Comparison of ENCODE assay signal across 27 mouse cellular contexts in the genomic region with DNA sequence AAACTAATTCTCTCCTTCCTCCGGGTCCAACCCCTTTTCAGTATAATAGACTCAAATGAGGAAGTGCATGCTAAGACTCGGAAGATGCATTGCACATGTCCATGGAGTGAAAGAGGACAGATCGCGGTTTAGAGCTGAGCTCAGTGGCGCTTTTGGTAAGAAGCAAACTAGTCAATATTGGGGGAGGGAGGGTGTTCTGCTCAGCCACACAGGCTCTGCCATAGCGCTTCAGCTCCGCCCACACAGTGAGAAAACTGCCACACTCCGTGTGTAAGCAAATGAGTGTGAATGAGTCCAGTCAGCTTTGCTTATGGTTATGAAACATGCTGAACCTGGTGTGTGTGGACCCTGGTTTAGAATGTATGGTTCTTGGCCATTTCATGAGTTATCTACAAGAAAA.
A peak's percentile ranks its signal among the peaks of the same experiment; 100 is the strongest.
DNase-seq lines count a peak whose midpoint lies in the region; ATAC-seq and TF ChIP-seq lines count a peak whose summit lies in the region.
"Had no signal": no experiment of that assay in that cellular context is flagged by ENCODE, and none has a peak within 500 bp of the region (broad histone marks: within the 10 kb centered on the region; RNA-seq: fewer than 3 reads in every experiment).

No protein-coding gene starts in this region.

- TF ChIP-seq CTCF in lung, postnatal 0 days (IDR thresholded peaks at IDR 0.05): no peak

- H3K27me3 ChIP-seq in lung, postnatal 0 days (replicated peaks; ENCODE audit: insufficient read depth, low read length): no peaks in the 10 kb centered on the region
- H3K27me3 ChIP-seq in splenic B cell, adult 2 months (ENCODE audit: control insufficient read depth, insufficient read depth, low read length, poor library complexity, severe bottlenecking): no peaks in the 10 kb centered on the region
- H3K27me3 ChIP-seq in intestine, embryonic 16.5 days (replicated peaks; ENCODE audit: control insufficient read depth, insufficient read depth, low read length): no peaks in the 10 kb centered on the region
- H3K27me3 ChIP-seq: forebrain, embryonic 15.5 days; heart, embryonic 12.5 days; liver, embryonic 12.5 days; neural tube, embryonic 15.5 days had no signal

- H3K4me2 ChIP-seq in lung, postnatal 0 days (replicated peaks; ENCODE audit: low read depth, low read length): no peak overlapping the region
- H3K4me2 ChIP-seq in intestine, embryonic 16.5 days (ENCODE audit: low read depth, low read length): no peak overlapping the region
- H3K4me2 ChIP-seq: embryonic facial prominence, embryonic 13.5 days; forebrain, embryonic 15.5 days; heart, embryonic 12.5 days; hindbrain, embryonic 14.5 days; limb, embryonic 13.5 days; liver, embryonic 12.5 days; neural tube, embryonic 15.5 days had no signal

- H3K4me3 ChIP-seq in lung, postnatal 0 days (ENCODE audit: low read depth, low read length): no peak overlapping the region
- H3K4me3 ChIP-seq in intestine, embryonic 16.5 days (ENCODE audit: low read length): no peak overlapping the region
- H3K4me3 ChIP-seq: embryonic facial prominence, embryonic 13.5 days; forebrain, embryonic 10.5 days; forebrain, embryonic 15.5 days; heart, adult 2 months; heart, embryonic 12.5 days; layer of hippocampus, adult 2 months; limb, embryonic 13.5 days; liver, embryonic 12.5 days; neural tube, embryonic 15.5 days had no signal

- TF ChIP-seq EP300 in lung, postnatal 0 days (IDR thresholded peaks at IDR 0.05): no peak

- no peaks in the 10 kb centered on the region for H3K4me1 ChIP-seq in lung, postnatal 0 days (ENCODE audit: insufficient read depth, low read depth, low read length)
- H3K4me1 ChIP-seq in intestine, embryonic 16.5 days (ENCODE audit: control insufficient read depth, insufficient read depth, low read length): no peaks in the 10 kb centered on the region
- H3K4me1 ChIP-seq: embryonic facial prominence, embryonic 13.5 days; forebrain, embryonic 10.5 days; forebrain, embryonic 15.5 days; heart, embryonic 12.5 days; limb, embryonic 13.5 days; liver, embryonic 12.5 days; neural tube, embryonic 15.5 days had no signal

- no peak overlapping the region for H3K27ac ChIP-seq in lung, postnatal 0 days (ENCODE audit: low read length)
- no peak overlapping the region for H3K27ac ChIP-seq in intestine, embryonic 16.5 days (ENCODE audit: low read length)
- H3K27ac ChIP-seq: embryonic facial prominence, embryonic 13.5 days; forebrain, embryonic 10.5 days; forebrain, embryonic 15.5 days; heart, adult 2 months; hindbrain, embryonic 14.5 days; layer of hippocampus, adult 2 months; limb, embryonic 13.5 days; liver, embryonic 12.5 days; neural tube, embryonic 15.5 days had no signal

- no peak for ATAC-seq in lung, postnatal 0 days
- peak; percentile 30; the same call in 1 of the 2 replicates for ATAC-seq in megakaryocyte, adult 5-6 weeks (ENCODE audit: poor library complexity, severe bottlenecking)
- no peak for ATAC-seq in intestine, embryonic 16.5 days
- ATAC-seq: forebrain, embryonic 15.5 days; liver, embryonic 12.5 days had no signal

- no peak overlapping the region for H3K9ac ChIP-seq in lung, postnatal 0 days (replicated peaks; ENCODE audit: low read depth)
- no peak overlapping the region for H3K9ac ChIP-seq in intestine, embryonic 16.5 days (ENCODE audit: low read depth, low read length)
- H3K9ac ChIP-seq: embryonic facial prominence, embryonic 13.5 days; forebrain, embryonic 15.5 days; heart, embryonic 12.5 days; hindbrain, embryonic 14.5 days; limb, embryonic 13.5 days; liver, embryonic 12.5 days; neural tube, embryonic 15.5 days had no signal

- H3K36me3 ChIP-seq in lung, postnatal 0 days (ENCODE audit: insufficient read depth, low read length): no peaks in the 10 kb centered on the region
- H3K36me3 ChIP-seq in splenic B cell, adult 2 months (ENCODE audit: control insufficient read depth, insufficient read depth, low read length, poor library complexity, severe bottlenecking): no peaks in the 10 kb centered on the region
- H3K36me3 ChIP-seq in intestine, embryonic 16.5 days (ENCODE audit: control insufficient read depth, insufficient read depth, low read length): no peaks in the 10 kb centered on the region
- H3K36me3 ChIP-seq: embryonic facial prominence, embryonic 13.5 days; forebrain, embryonic 10.5 days; forebrain, embryonic 15.5 days; heart, embryonic 12.5 days; limb, embryonic 13.5 days; liver, embryonic 12.5 days; neural tube, embryonic 15.5 days had no signal

- 79% methylated on average over 8 of the region's 8 CpGs for WGBS in lung, postnatal 0 days
- WGBS in intestine, embryonic 16.5 days: 79% methylated on average over 8 of the region's 8 CpGs

- no peaks in the 10 kb centered on the region for H3K9me3 ChIP-seq in lung, postnatal 0 days (ENCODE audit: low read length)
- H3K9me3 ChIP-seq in intestine, embryonic 16.5 days (ENCODE audit: control insufficient read depth, low read length): no peaks in the 10 kb centered on the region
- H3K9me3 ChIP-seq: embryonic facial prominence, embryonic 13.5 days; forebrain, embryonic 10.5 days; forebrain, embryonic 15.5 days; heart, embryonic 12.5 days; limb, embryonic 13.5 days; liver, embryonic 12.5 days; neural tube, embryonic 15.5 days had no signal

- peak; percentile 6 for DNase-seq in lung, postnatal 25 days (ENCODE audit: low spot score)
- no peak for DNase-seq in lung, postnatal 0 days (ENCODE audit: low spot score)
- peak; percentile 34 to 45 for DNase-seq in B cell, adult 2 months
- peak; percentile 66 for DNase-seq in splenic B cell, adult 2 months (ENCODE audit: low read depth, low spot score)
- DNase-seq in right cerebral cortex, postnatal 14 days: no peak
- DNase-seq: adrenal gland, adult 8-10 months; cerebellum, adult 11-12 months; cerebellum, adult 9-11 months; gastrocnemius, postnatal 36 days; heart, adult 2 months; kidney, adult 18-20 months; kidney, postnatal 36 days; lung, postnatal 14 days; midbrain, embryonic 14.5 days; right cerebral cortex, postnatal 4 days; thymus, postnatal 14 days had no signal

Comparison
In these comparisons a context has a peak if more than half of its experiments do, and no peak if none do; other contexts are left out.
1. DNase-seq: peak in lung, postnatal 25 days (single experiment), B cell, adult 2 months (2 of 2) and splenic B cell, adult 2 months (single experiment); none in lung, postnatal 0 days (single experiment) and right cerebral cortex, postnatal 14 days (single experiment).